Mouse (Mus musculus): Measurements from ENCODE around the gene Gm10073.
A peak's percentile ranks its signal among the peaks of the same experiment; 100 is the strongest.
"Not testable (repeated sequence)": the region's sequence is repeated elsewhere in the genome, so short reads cannot be mapped to it uniquely, and the experiment has no call there.

Gm10073 gene

DNA sequence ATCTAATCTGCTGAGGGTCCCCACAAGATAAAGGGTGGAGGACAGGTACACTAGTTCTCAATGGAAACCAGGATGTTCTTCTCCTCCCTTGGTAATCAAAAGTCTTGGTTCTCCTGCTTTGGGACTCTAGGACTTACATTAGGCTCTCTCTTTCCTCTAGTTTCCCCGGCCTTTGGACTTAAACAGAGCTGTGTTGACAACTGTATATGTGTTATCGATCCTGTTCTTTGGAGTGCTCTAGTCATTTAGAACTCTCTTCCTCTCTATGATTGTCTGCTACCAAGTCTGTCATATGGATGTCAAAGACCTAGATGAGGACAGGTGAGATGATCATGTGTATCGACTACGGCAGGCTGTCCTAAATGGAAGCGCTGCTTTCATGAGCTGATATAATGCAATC is 23.8 kb upstream of the Gm10073 start:
- DNase-seq: no peak

DNA sequence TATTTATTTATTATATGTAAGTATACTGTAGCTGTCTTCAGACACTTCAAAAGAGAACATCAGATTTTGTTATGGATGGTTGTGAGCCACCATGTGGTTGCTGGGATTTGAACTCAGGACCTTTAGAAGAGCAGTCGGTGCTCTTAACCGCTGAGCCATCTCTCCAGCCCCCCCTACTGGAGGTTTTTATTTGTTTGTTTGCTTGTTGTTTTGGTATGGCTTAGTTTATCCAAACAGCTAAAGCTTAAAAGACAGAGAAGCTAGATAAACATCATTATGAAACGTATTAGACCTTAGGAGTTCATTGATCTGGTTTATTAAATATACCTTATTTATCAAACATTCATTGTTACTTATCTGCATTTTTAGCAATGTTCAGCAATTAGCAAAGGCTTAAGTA is 22.4 kb upstream of the Gm10073 start:
- DNase-seq: not testable (repeated sequence)

DNA sequence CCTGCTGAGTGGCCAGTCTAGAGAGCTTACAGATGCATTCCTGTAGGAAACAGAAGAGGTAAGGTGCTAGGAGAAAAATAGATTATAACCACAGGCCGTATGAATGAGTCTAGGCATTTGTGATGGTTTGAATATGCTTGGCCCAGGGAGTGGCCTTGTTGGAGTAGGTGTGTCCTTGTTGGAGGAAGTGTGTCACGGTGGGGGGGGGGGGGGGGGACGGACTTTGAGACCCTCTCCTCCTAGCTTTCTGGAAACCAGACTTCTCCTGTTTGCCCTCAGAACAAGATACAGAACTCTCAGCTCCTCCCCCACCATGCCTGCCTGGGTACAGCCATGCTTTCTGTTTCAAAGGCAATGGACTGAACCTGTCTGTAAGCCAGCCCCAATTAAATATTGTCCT is 19.2 kb upstream of the Gm10073 start:
- no peak for DNase-seq

DNA sequence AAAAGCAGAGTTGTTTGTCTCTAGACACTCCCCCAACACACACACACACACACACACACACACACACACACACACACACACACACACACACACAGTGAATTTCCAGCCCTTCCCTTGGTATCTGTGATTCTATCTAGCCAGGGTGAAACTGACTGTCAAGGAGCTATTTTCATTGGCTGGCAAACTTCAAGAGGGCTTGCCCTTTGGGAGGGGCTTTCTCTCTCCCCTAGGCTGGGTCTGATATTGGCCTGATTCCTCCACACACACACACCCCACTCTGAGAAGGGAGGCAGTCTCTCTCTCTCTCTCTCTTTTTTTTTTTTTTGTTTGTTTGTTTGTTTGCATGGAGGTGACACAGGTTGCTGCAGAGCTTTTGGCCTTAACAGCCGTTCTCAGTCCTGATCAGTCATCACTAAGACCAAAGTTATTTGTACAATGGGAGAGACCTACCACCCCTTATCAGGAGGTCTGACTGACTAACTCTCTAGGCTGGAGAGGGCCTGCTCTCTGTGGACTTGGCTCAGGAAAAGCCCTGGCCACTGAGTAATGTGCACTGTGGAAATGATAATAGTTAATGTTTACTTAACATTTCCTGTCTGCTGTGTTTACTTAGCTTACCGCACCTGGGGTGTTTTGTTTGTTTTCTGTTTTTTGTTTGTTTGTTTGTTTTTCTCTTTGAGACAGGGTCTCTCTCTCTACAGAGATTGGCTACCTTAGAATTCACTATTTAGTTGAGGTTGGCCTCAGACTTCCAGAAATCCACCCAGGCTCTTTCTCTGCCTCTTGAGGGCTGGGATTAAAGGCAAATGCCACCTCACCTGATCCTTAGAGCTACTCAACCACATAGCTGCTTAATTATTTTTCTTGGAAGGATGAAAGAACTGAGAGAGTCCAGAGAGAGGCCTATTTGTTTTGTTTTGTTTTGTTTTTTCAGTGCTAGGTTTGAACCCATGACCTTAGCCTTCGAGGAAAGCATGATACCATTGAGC is 15.5 kb upstream of the Gm10073 start:
- DNase-seq: no peak

DNA sequence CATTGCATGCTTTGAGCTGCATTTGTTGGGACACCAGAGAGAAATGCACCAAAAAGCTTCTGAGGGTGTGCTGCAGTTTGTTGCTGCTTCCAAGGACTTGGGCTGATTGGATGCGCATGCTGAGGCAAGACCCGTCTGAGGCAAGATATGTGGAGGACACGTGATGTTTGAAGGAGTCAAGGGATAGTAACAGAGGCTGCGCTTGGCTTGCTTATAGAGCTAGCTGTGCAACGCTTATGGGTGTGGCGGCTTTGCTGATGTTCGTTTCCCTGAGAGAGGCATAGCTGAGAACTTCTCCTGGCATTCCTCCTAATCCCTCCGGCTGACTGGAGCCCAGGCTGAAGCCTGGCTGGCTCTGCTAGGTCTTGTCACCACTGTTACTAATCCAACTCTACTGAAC is 13.6 kb upstream of the Gm10073 start:
- no peak for DNase-seq

DNA sequence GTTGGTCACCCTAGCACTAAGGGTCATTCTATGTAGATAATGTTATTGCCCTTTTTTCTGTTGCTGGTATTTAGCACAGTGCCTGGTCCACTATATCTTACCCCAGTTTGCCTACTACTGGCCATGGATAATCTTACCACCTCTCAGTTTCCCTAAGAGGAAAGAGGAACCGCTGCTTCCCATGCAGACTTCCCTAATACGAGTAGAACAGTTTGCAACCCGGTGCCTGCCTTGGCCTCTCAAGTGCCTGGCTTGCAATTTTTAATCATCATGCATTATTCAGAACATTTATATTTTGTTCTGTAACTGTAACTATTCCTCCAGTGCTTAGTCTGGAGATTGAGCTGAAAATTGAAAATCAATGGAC is 12.4 kb upstream of the Gm10073 start:
- DNase-seq: no peak

DNA sequence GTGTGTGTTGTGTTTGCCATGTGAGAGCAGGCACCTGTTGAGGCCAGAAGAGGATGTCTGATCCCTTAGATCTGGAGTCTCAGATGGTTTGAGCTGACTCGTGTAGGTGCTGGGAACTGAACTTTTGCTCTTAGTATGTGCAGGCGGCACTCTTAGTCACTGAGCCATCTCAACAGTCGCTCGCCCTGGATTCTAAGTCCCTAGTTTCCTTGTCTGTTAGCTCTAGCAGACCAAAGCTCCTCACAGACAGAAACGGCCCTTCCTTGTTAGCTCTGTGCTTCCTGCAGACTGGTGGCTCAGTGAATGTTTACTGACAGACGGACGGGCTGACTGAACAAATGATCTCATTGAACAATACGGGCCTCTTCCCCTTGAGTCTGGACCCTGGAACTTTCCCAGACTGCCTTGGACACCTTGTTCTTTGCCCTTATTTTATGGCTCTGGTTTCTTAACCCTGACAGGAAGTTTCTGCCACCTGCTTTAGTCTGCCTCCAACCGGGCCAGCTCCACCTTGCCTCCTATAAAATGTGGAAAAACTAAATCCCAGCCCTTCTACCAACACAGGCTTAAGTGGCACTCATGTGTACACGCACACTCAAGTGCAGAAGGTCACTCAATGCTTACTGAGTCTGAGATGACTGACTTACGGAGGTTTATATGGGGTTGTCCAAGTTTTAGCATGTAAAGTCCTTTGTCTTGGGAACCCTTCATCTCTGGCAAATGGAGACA is 11.8 kb upstream of the Gm10073 start:
- no peak for DNase-seq

DNA sequence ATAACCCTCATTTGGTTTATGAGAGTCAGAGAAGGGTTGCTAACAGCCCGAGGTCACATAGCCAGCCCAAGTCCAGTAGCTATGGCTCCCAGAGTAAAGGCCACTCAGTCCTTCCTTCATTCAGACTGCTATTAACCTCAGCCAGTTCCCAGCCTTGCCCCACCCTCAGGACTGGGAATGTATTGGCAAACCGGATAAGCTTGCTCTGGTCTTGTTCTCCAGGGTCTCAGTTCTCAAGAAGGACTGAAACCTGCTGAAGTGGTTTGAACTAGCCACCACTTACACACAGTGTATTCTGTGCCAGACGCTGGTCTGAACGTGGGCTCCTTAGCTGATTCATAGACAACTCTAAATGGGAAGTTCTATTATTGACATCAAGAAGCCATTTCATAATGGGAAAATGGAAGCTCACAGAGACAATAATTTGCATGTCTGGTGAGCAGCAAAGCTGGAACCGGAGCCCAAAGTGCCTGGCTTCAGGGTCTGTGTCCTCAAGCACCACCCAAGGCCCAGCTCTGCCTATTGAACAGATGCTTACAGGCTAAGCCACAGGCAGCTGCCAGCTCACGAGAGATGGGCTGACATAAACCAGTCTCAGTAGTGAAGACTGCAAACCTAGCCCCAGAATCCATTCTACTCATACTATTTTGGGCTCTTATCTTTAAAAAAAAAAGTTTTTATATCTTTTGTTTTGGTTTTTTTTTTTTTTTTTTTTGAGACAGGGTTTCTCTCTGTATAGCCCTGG is 8.3 kb upstream of the Gm10073 start:
- DNase-seq: no peak

DNA sequence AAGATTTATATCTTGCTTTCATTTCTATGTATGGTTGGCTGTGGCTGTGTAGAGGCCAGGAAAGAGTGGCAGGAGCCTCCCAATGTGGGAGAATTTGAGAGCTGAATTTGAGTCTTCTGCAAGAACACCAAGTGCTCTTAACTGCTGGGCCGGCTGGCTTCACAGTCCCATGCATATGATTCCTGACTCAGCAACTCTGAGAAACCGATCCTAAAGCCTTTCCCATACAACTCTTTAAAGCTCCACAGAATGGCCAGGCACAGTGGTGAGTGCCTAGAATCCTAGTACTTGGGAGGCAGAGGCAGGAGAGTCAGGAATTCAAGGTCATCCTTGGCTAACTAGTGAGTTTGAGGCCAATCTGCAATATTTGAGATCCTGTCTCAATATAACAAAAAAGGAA is 6.2 kb upstream of the Gm10073 start:
- DNase-seq: no peak

DNA sequence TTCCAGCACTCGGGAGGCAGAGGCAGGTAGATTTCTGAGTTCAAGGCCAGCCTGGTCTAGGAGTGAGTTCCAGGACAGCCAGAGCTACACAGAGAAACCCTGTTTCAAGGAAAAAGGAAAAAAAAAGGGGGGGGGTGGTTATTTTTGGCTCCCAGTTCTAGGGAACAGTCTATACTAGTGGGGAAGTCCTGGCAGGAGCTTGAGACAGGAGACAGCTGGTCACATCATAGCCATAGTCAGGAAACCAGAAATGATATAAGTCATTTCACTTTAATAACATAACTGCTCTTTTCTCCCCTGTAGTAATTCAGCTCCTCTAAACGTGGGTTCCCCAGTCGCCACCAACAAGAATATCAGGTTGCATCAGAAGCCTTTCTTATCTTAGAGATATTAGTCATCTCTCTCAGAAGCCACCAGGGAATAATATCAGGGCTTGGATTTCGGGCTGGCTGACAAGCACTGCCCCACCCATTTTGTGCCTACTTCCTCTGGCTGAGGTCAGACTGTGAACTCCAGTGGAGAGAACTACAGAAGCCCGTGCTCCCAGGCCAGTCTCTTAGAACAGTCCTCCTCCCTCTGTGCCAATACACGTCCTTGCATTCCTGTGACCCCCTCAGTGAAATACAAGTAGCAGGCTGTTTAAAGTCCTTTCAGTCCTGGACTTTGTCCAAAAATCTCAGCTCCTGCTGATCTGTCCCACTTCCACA is 3.7 kb upstream of the Gm10073 start:
- DNase-seq: peak; percentile 46

DNA sequence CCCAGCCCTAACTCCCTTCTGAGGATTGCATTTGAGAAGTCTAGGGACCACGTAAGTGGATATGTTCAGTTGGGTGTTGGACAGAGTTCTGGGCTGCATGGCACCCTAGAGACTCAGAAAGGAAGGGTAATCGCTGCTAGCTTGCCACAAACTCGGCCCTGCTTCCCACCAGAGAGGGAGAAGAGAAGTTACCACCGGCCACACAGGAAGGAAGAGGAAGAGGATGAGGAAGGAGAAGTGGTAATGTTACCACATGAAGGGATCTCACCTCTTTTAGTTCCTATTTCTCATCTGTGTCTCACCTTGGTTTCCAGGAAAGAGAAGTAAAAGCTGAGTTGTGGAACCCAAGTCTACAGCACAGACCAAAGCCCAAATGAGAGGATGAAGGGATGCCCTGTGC is 1.0 kb upstream of the Gm10073 start:
- DNase-seq: no peak

DNA sequence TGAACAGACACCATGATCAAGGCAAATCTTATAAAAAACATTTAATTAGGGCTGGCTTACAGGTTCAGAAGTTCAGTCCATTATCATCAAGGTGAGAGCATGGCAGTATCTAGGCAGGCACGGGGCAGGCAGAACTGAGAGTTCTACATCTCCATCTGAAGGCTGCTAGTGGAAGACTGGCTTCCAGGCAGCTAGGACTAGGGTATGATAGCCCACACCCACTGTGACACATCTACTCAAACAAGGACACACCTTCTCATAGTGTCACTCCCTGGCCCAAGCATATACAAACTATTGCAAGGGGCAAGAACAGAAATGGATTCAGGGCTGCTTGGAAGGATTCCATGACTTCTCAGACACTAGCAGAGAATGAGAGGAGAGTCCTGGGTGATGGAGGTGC is 1.1 kb downstream of the Gm10073 start:
- not testable (repeated sequence) for DNase-seq

DNA sequence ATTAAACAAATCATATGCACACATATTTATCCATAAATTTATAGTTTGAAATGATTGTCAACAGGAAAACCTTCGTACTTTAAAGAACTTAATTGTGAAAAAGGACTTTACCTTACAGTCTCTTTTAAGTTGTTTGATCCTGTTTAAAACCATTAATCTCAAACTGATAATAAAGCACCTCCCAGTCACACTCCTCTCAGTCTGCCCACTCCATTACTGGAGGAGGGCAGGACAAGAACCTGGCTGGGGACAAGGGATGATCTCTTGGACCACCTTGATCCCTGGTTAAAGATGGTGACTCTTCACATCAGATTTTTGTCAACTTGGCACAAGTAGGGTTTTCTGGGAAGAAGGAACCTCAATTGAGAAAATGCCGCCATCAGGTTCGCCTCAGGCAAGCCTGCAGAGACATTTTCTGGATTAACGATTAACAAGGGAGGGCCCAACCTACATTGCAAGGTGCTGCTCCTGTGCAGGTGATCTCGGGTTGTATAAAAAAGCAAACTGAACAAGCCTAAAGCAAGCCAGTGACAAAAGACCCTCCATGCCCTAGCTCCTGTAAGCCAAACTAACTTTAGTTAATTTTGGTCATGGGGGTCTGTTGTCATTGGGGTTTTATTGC is 1.6 kb downstream of the Gm10073 start:
- DNase-seq: peak; percentile 33

DNA sequence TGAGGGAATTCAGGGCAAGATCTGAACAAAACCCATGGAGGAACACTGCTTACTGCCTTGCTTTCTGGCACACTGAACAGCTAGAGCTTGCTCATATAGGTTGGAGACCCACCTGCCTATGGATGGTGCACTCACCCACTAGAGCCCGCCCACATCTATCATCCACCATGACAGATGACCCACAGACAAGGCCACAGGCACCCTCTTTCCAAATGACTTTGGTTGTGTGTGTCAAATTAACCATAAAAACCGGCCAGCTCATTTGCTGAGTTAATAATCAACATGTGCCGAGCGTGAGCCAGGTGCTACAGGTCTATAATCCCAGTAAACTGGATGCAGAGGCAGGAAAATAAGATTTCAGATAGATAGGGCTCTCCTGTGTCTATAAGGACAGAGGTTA is 2.9 kb downstream of the Gm10073 start:
- peak; percentile 49 for DNase-seq

DNA sequence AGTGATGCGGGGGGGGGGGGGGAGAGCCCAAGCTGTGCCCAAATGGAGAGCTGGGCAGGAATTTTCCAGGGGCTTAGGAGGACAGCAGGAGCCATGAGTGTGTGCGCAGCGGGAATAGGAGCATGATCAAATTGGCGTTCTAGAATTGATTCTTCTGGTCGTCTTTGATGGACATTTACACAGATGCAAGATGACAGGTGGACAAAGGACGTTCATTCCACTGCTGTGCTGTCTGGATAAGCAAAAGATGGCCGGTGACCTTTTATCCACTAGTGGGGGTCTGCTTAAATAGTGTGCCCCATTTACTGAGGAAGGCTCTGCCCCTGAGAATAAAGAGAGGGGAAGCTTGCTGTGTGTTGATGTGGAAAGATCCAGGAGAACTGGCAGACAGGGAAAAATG is 4.3 kb downstream of the Gm10073 start:
- DNase-seq: no peak

DNA sequence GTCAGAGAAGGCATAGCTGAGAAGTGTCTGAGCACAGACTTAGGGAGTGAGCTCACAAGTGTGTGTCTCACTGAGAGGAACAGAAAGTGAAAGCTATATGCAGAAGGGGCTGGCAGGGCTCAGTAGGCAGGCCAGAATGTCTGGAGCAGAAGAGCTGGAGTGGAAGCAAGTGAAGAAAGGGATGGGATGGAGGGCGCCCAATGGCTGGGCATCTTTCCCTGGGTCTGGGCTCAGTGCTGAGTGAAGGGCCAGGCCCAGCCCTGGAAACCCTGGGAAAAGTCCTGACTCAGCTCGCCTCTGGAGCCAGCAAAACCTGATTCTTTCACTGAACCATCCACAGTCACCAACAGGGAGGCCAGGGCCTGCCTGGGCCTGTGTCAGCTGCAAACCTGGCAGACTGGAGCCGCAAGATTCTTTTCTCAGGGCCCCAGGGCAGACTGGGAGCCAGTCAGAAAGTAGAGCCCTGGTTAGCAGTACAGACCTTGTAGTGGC is 9.5 kb downstream of the Gm10073 start:
- peak; percentile 55 for DNase-seq

DNA sequence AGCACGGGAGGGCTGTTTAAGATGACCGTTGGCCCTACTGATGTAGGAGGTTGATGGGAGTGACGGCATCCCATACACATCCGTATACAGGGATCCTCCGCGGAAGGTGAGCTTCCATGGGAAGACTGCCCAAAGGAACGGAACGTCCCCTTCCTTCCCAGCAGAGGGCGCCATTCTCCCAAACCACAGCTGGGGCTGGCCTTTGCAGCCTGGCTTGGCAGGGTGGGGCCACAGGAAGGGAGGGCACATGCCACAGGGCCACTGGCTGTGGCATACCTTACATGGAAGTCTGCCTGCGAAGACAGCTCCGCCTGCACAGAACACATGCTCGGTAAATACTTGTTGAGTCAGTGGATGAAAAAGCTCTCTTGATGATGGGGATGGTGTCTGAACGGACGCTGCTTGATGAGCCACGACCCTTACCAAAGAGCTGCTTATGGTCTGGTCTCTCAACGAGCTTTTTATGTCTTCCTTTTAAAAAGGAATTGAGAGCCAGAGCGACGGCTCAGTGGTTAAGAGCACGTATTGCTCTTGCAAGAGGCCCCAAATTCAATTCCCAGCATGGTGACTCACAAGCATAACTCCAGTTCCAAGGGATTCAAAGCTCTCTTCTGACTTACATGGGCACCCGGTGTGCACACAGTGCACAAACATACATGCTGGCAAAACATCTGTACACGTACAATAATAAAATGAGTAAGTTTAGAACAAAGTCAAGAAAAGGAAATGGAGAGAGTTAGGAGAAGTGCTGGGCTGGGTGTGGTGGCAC is 12.0 kb downstream of the Gm10073 start:
- DNase-seq: peak; percentile 84

DNA sequence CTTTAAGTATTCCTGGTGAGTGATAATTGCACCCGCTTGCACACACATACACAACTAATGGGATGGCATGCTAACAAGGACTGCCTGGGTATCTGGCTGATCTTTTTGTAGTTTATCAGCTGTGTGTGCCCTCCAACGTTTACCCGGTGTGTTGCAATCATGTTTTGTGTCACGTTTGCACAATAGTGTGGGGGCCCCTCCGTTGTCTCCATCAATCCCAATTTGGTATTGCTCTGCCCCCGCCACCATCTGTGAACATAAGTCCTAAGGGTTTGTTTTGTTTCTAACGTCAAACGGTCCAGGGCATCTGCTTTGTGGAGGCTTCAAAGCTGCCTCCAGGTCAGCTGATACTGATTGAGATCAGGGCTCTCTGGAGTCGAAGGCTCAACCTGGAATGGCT is 13.4 kb downstream of the Gm10073 start:
- DNase-seq: no peak

DNA sequence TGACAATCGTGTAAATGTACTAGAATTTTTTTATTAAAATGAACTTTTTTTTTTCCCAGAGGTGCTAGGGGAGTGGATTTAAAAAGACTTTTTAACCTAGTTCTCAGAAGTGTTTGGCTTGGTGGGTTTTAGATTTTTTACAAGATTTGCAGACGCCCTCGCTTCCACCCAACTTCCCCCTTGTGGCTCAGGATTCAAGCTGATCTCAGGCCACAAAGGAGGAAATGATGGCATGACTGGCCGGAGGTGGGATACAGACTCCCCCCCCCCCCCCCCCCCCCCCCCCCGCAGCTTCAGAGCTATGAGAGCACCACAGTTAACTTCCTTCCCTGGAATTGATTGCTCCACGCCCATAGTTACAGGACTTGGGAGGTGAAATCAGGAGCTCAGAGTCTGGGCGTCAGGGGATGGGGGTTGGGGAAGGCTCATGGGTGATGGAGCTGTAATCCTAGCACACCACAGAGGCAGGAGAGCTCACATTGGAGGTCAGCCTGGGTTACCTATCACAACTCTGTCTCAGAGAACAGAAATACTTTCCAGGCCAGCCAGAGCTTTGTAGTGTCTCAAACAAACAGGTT is 17.1 kb downstream of the Gm10073 start:
- DNase-seq: no peak

DNA sequence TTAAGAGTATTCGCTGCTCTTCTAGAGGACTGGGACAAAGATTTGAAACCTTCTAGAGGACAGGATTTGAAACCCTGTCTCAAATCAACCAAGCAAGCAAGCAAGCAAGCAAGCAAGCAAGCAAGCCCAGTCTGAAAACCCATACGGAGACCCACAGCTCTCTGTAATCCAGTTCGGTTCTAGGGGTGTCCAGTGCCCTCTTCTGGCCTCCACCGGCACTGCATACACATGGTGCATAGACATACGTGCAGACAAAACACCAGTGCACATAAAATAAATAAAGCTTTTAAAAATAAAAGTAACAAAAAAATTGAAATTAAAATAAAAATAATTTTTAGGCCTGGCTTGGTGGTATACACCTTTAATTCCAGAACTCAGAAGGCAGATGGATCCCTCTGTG is 19.2 kb downstream of the Gm10073 start:
- no peak for DNase-seq

DNA sequence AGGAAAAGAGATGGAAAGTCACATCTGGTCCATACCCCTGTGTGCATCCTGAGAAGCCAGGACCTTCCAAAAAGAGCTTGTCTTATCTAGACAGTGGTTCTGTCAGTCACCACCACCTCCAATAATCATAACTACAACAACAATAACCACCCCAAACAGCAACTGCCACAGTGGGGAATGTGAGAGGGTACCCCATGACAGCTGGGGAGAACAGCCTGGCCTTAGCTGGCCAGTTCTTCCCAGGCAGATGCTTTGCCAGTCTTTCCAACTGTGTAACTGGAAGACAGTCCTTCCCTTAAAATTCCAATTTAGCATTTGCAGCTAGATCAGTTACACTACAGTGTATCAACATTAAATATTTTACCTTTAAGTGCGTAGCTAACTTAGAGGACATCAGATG is 22.4 kb downstream of the Gm10073 start:
- no peak for DNase-seq
